Mouse (Mus musculus): ENCODE data around the gene Pctp.

The Pctp gene

DNA sequence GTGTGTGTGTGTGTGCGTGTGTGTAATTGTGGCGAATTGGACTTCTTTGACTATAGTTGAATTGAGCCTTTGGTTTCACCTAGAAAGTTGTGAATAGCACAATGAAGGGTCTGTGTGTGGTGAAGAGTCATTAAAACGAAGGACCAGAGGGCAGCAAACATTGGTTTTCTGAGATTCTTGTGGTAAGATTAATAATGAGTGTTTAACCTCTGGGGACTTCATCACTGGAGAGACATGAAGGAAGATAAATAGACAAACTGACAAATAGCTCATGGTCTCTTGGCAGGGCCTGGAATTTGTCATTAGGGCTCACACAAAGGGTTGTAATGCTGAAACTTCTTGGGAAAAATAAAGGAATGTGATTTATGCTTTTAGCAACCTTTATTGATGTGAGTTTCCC is 31.4 kb downstream of the Pctp start:
- DNase-seq, result no peak

DNA sequence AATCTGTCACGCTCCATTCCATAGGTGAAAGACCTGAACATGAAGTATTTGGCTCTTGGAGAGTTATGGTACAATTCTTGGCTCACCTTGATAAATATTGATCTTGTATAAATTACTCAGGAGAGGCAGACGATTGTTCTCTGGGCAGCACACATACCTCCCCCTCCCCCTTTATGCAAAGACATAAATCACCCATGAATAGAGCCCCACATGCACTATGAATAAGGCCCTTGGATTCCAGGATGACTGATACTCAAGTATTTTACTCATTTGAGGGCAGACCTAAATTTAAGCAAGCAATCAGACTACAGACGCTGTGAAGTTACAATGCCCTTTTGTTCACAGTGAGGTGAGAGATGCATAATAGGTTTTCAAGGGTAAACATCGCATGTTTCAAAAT is 32.0 kb downstream of the Pctp start:
- DNase-seq, result no peak

DNA sequence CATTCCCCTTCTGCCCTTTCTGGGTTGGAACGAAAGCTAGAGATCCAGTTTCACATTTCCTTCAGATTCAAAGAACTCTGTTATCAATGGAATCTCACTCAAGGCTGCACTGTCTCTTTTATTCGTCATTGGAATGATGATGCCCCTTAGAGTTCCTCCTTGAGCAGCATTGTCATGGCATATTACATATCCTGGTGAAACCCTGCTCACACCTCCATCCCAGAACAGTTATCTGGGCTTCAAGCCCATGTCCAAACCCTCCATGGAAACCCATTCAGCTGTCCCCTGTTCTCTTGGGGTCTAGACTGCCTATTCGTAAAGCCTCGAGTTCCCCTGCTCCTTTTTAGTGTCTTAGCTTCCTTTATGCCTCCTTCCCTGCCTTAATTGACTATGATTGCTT is 33.6 kb downstream of the Pctp start:
- no peak for DNase-seq

DNA sequence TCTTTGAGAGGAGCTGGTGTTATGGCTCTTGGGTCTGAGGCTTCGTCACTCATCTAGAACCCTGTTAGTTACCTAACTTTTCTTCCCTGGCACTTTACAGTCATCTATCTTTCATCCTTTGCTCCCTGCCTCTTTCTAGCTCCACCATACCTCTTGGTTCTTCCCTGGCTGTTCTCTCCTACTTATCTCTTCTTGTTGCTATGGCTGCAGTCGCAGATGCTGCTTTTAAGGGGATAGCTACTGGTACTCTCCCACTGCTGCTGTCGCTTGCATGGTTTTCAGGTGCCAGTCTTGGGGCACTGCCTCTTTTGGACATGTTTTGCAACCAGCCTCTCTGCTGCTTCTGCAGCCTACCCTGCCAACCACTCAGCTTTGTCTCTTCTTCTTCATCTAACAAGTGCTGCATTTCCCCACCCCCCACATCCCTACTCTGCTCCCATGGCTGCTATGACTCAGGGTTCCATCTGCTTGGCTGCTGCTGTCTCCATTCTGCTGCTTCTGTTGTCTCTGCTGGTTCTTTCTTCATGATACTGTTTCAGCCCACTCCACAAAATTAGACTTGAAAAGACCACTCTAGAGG is 51.9 kb downstream of the Pctp start:
- no peak for DNase-seq

DNA sequence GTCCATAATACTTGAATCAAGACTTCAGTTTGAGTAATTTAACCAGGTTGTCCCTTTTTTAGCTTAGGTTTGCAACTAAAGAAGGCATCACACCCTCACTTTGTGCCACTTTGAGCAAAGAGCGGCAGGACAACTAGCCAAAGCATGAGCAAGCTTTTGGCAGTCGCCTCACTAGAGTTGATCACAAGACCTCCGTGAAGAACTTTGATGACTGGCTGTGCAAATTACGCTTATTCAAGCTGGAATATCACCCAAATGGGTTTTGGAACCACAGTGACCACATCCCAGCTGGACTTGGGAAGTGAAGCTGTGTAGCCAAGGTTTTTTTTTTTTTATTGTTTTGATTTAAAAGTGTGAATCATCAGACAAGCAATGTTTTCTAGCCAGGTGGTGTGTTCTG is 54.9 kb downstream of the Pctp start:
- no peak for DNase-seq

DNA sequence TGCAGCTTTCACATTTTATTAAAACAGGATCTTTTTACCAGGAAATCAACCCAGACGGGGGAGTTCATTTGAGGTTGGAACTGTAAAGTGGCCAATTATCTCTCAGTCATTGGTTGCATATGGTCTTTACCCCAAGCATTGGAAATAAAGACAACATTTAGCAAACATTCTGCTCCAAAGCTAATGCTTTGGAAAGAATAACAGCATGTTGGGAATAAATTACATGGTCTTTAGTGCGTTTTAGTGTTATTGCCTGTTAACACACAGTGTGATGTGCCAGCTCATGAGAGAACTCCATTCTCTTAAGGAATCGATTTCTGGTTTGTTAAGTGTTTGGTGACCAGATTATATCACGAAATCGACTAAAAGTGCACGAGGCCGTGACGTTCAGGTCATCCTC is 57.5 kb downstream of the Pctp start:
- no peak for DNase-seq

DNA sequence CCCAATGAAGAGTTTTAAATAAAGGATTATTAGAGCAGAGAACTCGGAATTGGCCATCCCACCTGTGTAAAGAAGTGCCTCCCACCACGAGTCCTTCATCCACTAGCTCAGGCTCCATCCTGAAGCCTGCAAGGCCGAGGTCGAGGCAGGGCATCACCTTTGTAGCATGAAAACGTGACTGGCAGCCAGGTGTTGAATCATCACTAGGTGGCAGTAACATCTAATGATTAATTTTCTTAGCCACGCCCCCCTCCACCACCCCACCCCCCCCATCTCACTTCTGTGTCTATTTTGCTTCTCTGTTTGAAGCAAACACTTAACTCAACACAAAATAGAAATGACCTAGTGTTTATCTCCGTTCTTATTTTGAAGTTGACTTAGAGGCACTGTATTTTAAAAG is 65.5 kb downstream of the Pctp start:
- DNase-seq, result no peak
